Mouse (Mus musculus) gastrocnemius, postnatal 25 days (tissue): ENCODE measurements at regions not wholly inside any gene's neighbourhood (a gene's known extent, or its start where the extent isn't known, plus 50 kb on each side); places are given as distances from the start of the nearest gene placed in this dataset.

Experiments
- DNase-seq: peaks from one replicate; pipeline ENCODE4 v3.0.0; 2022

- no peak for DNase-seq
Observed at GRCm38 (mm10) chr4:62809048-62809447, 156.3 kb upstream of the Zfp618 start.

- DNase-seq = no peak
Observed at GRCm38 (mm10) chr4:62819889-62820288, 145.5 kb upstream of the Zfp618 start.

- no peak for DNase-seq
Observed at GRCm38 (mm10) chr4:62821288-62821687, 144.1 kb upstream of the Zfp618 start.

GRCm38 (mm10) chr4:62822568-62822967, 142.8 kb upstream of the Zfp618 start:
- no peak for DNase-seq

- DNase-seq = no peak
Observed at GRCm38 (mm10) chr4:62823082-62823481, 142.3 kb upstream of the Zfp618 start.

- DNase-seq = no peak
Observed at GRCm38 (mm10) chr4:62823555-62824250, 141.7 kb upstream of the Zfp618 start.

- DNase-seq = no peak
Observed at GRCm38 (mm10) chr4:62824581-62824980, 140.8 kb upstream of the Zfp618 start.

GRCm38 (mm10) chr4:62825256-62825655, 140.1 kb upstream of the Zfp618 start:
- no peak for DNase-seq

- no peak for DNase-seq
Observed at GRCm38 (mm10) chr4:62828963-62829362, 136.4 kb upstream of the Zfp618 start.

- no peak for DNase-seq
Observed at GRCm38 (mm10) chr4:62833944-62834343, 131.4 kb upstream of the Zfp618 start.

- DNase-seq = no peak
Observed at GRCm38 (mm10) chr4:62836875-62837274, 128.5 kb upstream of the Zfp618 start.

- peak; percentile 44 for DNase-seq
Observed at GRCm38 (mm10) chr4:62850526-62850925, 114.8 kb upstream of the Zfp618 start.

GRCm38 (mm10) chr4:62853335-62853734, 112.0 kb upstream of the Zfp618 start:
- no peak for DNase-seq

GRCm38 (mm10) chr4:62856406-62856805, 109.0 kb upstream of the Zfp618 start:
- no peak for DNase-seq

GRCm38 (mm10) chr4:62862756-62863155, 102.6 kb upstream of the Zfp618 start:
- no peak for DNase-seq

GRCm38 (mm10) chr4:62870391-62870983, 94.9 kb upstream of the Zfp618 start:
- no peak for DNase-seq

- DNase-seq = no peak
Observed at GRCm38 (mm10) chr4:62872562-62872961, 92.8 kb upstream of the Zfp618 start.

- DNase-seq = no peak
Observed at GRCm38 (mm10) chr4:62873986-62874385, 91.4 kb upstream of the Zfp618 start.

GRCm38 (mm10) chr4:62878063-62878462, 87.3 kb upstream of the Zfp618 start:
- no peak for DNase-seq

GRCm38 (mm10) chr4:62878927-62879326, 86.4 kb upstream of the Zfp618 start:
- peak; percentile 42 for DNase-seq

GRCm38 (mm10) chr4:62881824-62882223, 83.5 kb upstream of the Zfp618 start:
- no peak for DNase-seq

- no peak for DNase-seq
Observed at GRCm38 (mm10) chr4:62882276-62882675, 83.1 kb upstream of the Zfp618 start.

- no peak for DNase-seq
Observed at GRCm38 (mm10) chr4:62888736-62889135, 76.6 kb upstream of the Zfp618 start.

- DNase-seq = no peak
Observed at GRCm38 (mm10) chr4:62889708-62890107, 75.7 kb upstream of the Zfp618 start.
